Mouse (Mus musculus): ENCODE measurements around the gene Crlf3. TPM values are rescaled to one million over a fixed set of nuclear protein-coding genes. Genes with fewer than 3 reads are reported as not detected.

Gene Crlf3
- polyA plus RNA-seq, 1 experiment from 2014 or later: 39.5 TPM

Other genes starting within 250 kb of the Crlf3 start
- gene Utp6, start 118.6 kb downstream of the Crlf3 start, polyA plus RNA-seq (2015; fragmentation: Nextera tagmentation; extraction: Ambion mirVana): 41.9 and 46.3 TPM in 2 replicates
- 21.3 and 22.1 TPM in 2 replicates for gene Suz12, start 87.9 kb downstream of the Crlf3 start, polyA plus RNA-seq (2015; fragmentation: Nextera tagmentation; extraction: Ambion mirVana)
- 9.3 and 9.6 TPM in 2 replicates for gene Atad5, start 8.4 kb upstream of the Crlf3 start, polyA plus RNA-seq (2015; fragmentation: Nextera tagmentation; extraction: Ambion mirVana)
- gene Tefm, start 61.2 kb upstream of the Crlf3 start, polyA plus RNA-seq (2015; fragmentation: Nextera tagmentation; extraction: Ambion mirVana): 26.5 and 27.8 TPM in 2 replicates
- gene Adap2, start 73.1 kb upstream of the Crlf3 start, polyA plus RNA-seq (2015; fragmentation: Nextera tagmentation; extraction: Ambion mirVana): 4.2 and 4.7 TPM in 2 replicates
- gene Rnf135, start 102.9 kb upstream of the Crlf3 start, polyA plus RNA-seq (2015; fragmentation: Nextera tagmentation; extraction: Ambion mirVana): 10.3 and 12.5 TPM in 2 replicates
- gene Rhot1, start 128.0 kb upstream of the Crlf3 start, polyA plus RNA-seq (2015; fragmentation: Nextera tagmentation; extraction: Ambion mirVana): 47.7 and 49.0 TPM in 2 replicates
- gene Rhbdl3, start 219.9 kb upstream of the Crlf3 start, polyA plus RNA-seq (2015; fragmentation: Nextera tagmentation; extraction: Ambion mirVana): 4.1 and 4.5 TPM in 2 replicates

Data from stomach, embryonic 15.5 days (tissue).